Comparison of ENCODE assay signal across 18 mouse cellular contexts in genomic region chr11:50506820-50507497, GRCm38 (mm10).
A peak's percentile ranks its signal among the peaks of the same experiment; 100 is the strongest.
DNase-seq lines count a peak whose midpoint lies in the region; ATAC-seq and TF ChIP-seq lines count a peak whose summit lies in the region.
"Had no signal": no experiment of that assay in that cellular context is flagged by ENCODE, and none has a peak within 500 bp of the region (broad histone marks: within the 10 kb centered on the region; RNA-seq: fewer than 3 reads in every experiment).

No protein-coding gene starts in this region.

- peaks cover 15% of the 10 kb centered on the region for H3K4me1 ChIP-seq in forebrain, embryonic 10.5 days
- H3K4me1 ChIP-seq in forebrain, postnatal 0 days (ENCODE audit: insufficient read depth), result no peaks in the 10 kb centered on the region
- peaks cover 2% of the 10 kb centered on the region; the same call in 1 of the 2 replicates for H3K4me1 ChIP-seq in forebrain, embryonic 11.5 days (replicated peaks; ENCODE audit: control insufficient read depth, insufficient read depth, low read length)
- H3K4me1 ChIP-seq in hindbrain, embryonic 14.5 days (replicated peaks; ENCODE audit: control insufficient read depth, insufficient read depth, low read length), result peaks cover 9% of the 10 kb centered on the region
- peaks cover 13% of the 10 kb centered on the region for H3K4me1 ChIP-seq in midbrain, embryonic 16.5 days (ENCODE audit: control insufficient read depth, insufficient read depth, low read length)
- H3K4me1 ChIP-seq: heart, embryonic 10.5 days had no signal

- no peak for TF ChIP-seq CTCF in forebrain, postnatal 0 days (IDR thresholded peaks at IDR 0.05; ENCODE audit: low read depth)

- 67% methylated on average over 5 of the region's 5 CpGs for WGBS in forebrain, embryonic 10.5 days
- WGBS in forebrain, postnatal 0 days, result 43% methylated on average over 5 of the region's 5 CpGs
- 49% methylated on average over 5 of the region's 5 CpGs for WGBS in forebrain, embryonic 11.5 days
- WGBS in hindbrain, embryonic 14.5 days, result 32% methylated on average over 5 of the region's 5 CpGs
- WGBS in midbrain, embryonic 16.5 days, result 18% methylated on average over 5 of the region's 5 CpGs

- H3K27ac ChIP-seq in forebrain, embryonic 10.5 days, result peak overlapping the region; percentile 74
- H3K27ac ChIP-seq in forebrain, postnatal 0 days (ENCODE audit: low read depth, low read length), result no peak overlapping the region
- H3K27ac ChIP-seq in forebrain, embryonic 11.5 days (ENCODE audit: low read depth, low read length), result no peak overlapping the region
- H3K27ac ChIP-seq in hindbrain, embryonic 14.5 days, result peak overlapping the region; percentile 41
- H3K27ac ChIP-seq in midbrain, embryonic 16.5 days (ENCODE audit: low read length), result peak overlapping the region; percentile 41; the same call in 1 of the 2 replicates
- H3K27ac ChIP-seq: heart, embryonic 10.5 days; stomach, postnatal 0 days had no signal

- no peak for ATAC-seq in forebrain, postnatal 0 days
- peak; percentile 61 for ATAC-seq in forebrain, embryonic 11.5 days (replicated peaks; ENCODE audit: low FRiP score)
- ATAC-seq in hindbrain, embryonic 14.5 days (ENCODE audit: low FRiP score), result peak; percentile 31; the same call in 1 of the 2 replicates
- ATAC-seq in midbrain, embryonic 16.5 days, result peak; percentile 58; the same call in 1 of the 2 replicates
- no peak for ATAC-seq in cerebellum, adult (ENCODE audit: insufficient number of reproducible peaks, low FRiP score, low TSS enrichment)

- H3K4me2 ChIP-seq in forebrain, postnatal 0 days (ENCODE audit: low read depth), result no peak overlapping the region
- no peak overlapping the region for H3K4me2 ChIP-seq in forebrain, embryonic 11.5 days (ENCODE audit: low read depth, low read length, severe bottlenecking)
- no peak overlapping the region for H3K4me2 ChIP-seq in hindbrain, embryonic 14.5 days (replicated peaks)
- no peak overlapping the region for H3K4me2 ChIP-seq in midbrain, embryonic 16.5 days (ENCODE audit: low read length)
- H3K4me2 ChIP-seq: lung, embryonic 14.5 days had no signal

- H3K9me3 ChIP-seq in forebrain, embryonic 10.5 days, result no peaks in the 10 kb centered on the region
- H3K9me3 ChIP-seq in forebrain, postnatal 0 days (ENCODE audit: low read length), result 0 out of 2 replicates have a peak, but pooled peaks cover 4% of the 10 kb centered on the region
- H3K9me3 ChIP-seq in forebrain, embryonic 11.5 days (ENCODE audit: control insufficient read depth, low read length), result no peaks in the 10 kb centered on the region
- H3K9me3 ChIP-seq in hindbrain, embryonic 14.5 days (ENCODE audit: control insufficient read depth, low read length), result no peaks in the 10 kb centered on the region
- H3K9me3 ChIP-seq in midbrain, embryonic 16.5 days (replicated peaks; ENCODE audit: control insufficient read depth, low read length, poor library complexity, severe bottlenecking), result no peaks in the 10 kb centered on the region
- H3K9me3 ChIP-seq: heart, embryonic 10.5 days had no signal

- DNase-seq in forebrain, embryonic 10.5 days (ENCODE audit: extremely low spot score, low spot score), result no peak
- DNase-seq in forebrain, postnatal 0 days, result no peak
- no peak for DNase-seq in forebrain, embryonic 11.5 days (ENCODE audit: low spot score)
- DNase-seq in hindbrain, embryonic 14.5 days (ENCODE audit: low spot score), result peak; percentile 29
- no peak for DNase-seq in lung, postnatal 36 days
- DNase-seq in heart, adult 11 months, result no peak
- DNase-seq: adrenal gland, postnatal 14 days; cerebellum, adult 2 months; gastrocnemius, postnatal 14 days; heart, postnatal 14 days; layer of hippocampus, postnatal 36 days; left cerebral cortex, postnatal 4 days; lung, embryonic 14.5 days; thymus, postnatal 14 days had no signal

- H3K9ac ChIP-seq in forebrain, postnatal 0 days, result no peak overlapping the region
- no peak overlapping the region for H3K9ac ChIP-seq in forebrain, embryonic 11.5 days (ENCODE audit: low read length)
- peak overlapping the region; percentile 24; the same call in 1 of the 2 replicates for H3K9ac ChIP-seq in hindbrain, embryonic 14.5 days
- H3K9ac ChIP-seq in midbrain, embryonic 16.5 days (ENCODE audit: low read depth, low read length), result peak overlapping the region; percentile 28; the same call in 1 of the 2 replicates
- H3K9ac ChIP-seq: lung, embryonic 14.5 days had no signal

- no peaks in the 10 kb centered on the region for H3K36me3 ChIP-seq in forebrain, embryonic 10.5 days (replicated peaks)
- H3K36me3 ChIP-seq in forebrain, postnatal 0 days (ENCODE audit: insufficient read depth), result no peaks in the 10 kb centered on the region
- H3K36me3 ChIP-seq in forebrain, embryonic 11.5 days (ENCODE audit: control insufficient read depth, insufficient read depth, low read length), result no peaks in the 10 kb centered on the region
- H3K36me3 ChIP-seq in hindbrain, embryonic 14.5 days (replicated peaks; ENCODE audit: control insufficient read depth, insufficient read depth), result no peaks in the 10 kb centered on the region
- no peaks in the 10 kb centered on the region for H3K36me3 ChIP-seq in midbrain, embryonic 16.5 days (ENCODE audit: control insufficient read depth, insufficient read depth, low read length)
- H3K36me3 ChIP-seq: heart, embryonic 10.5 days had no signal

- no peak overlapping the region for H3K4me3 ChIP-seq in forebrain, embryonic 10.5 days
- H3K4me3 ChIP-seq in forebrain, postnatal 0 days (ENCODE audit: low read depth, low read length), result no peak overlapping the region
- H3K4me3 ChIP-seq in forebrain, embryonic 11.5 days (ENCODE audit: low read depth, low read length), result no peak overlapping the region
- no peak overlapping the region for H3K4me3 ChIP-seq in hindbrain, embryonic 14.5 days (replicated peaks; ENCODE audit: low read length)
- H3K4me3 ChIP-seq in midbrain, embryonic 16.5 days (ENCODE audit: low read depth, low read length), result no peak overlapping the region
- H3K4me3 ChIP-seq: heart, embryonic 10.5 days had no signal

- no peaks in the 10 kb centered on the region for H3K27me3 ChIP-seq in forebrain, embryonic 10.5 days (ENCODE audit: poor library complexity, severe bottlenecking)
- H3K27me3 ChIP-seq in forebrain, postnatal 0 days (ENCODE audit: insufficient read depth, low read length), result no peaks in the 10 kb centered on the region
- H3K27me3 ChIP-seq in forebrain, embryonic 11.5 days (ENCODE audit: control insufficient read depth, insufficient read depth, low read length), result no peaks in the 10 kb centered on the region
- H3K27me3 ChIP-seq in hindbrain, embryonic 14.5 days (ENCODE audit: control insufficient read depth, insufficient read depth, low read length), result no peaks in the 10 kb centered on the region
- H3K27me3 ChIP-seq in midbrain, embryonic 16.5 days (ENCODE audit: control insufficient read depth, insufficient read depth, low read depth, low read length), result no peaks in the 10 kb centered on the region

Comparison
In these comparisons a context has a peak if more than half of its experiments do, and no peak if none do; other contexts are left out.
1. H3K27ac ChIP-seq: peak in forebrain, embryonic 10.5 days (single experiment), hindbrain, embryonic 14.5 days (single experiment) and midbrain, embryonic 16.5 days (single experiment); none in forebrain, postnatal 0 days (single experiment) and forebrain, embryonic 11.5 days (single experiment).
2. ATAC-seq: peak in forebrain, embryonic 11.5 days (single experiment), hindbrain, embryonic 14.5 days (single experiment) and midbrain, embryonic 16.5 days (single experiment); none in forebrain, postnatal 0 days (single experiment) and cerebellum, adult (single experiment).
3. H3K9ac ChIP-seq: peak in hindbrain, embryonic 14.5 days (single experiment) and midbrain, embryonic 16.5 days (single experiment); none in forebrain, postnatal 0 days (single experiment) and forebrain, embryonic 11.5 days (single experiment).